Mouse (Mus musculus) hindbrain, embryonic 16.5 days (tissue): ENCODE measurements around the gene Ripor2. TPM values are rescaled to one million over a fixed set of nuclear protein-coding genes. Genes with fewer than 3 reads are reported as not detected.

Experiments
- ATAC-seq: fragments of 200-750 bp; cut with Nextera tagmentation; 2 replicates; pipeline ENCODE4 v1.8.0; 2017; ENCODE audit warnings: moderate TSS enrichment, moderate library complexity
- H3K27ac ChIP-seq: fragments of 300-500 bp; sonication (generic); 2 replicates; pipeline ENCODE4 v1.5.1; 2014; ENCODE audit warnings: low read depth, mild to moderate bottlenecking, control low read depth, low read length, moderate library complexity
- H3K27me3 ChIP-seq: fragments of 300-500 bp; sonication (generic); replicated peaks from 2 replicates; pipeline ENCODE4 v1.6.1; 2014; ENCODE audit warnings: low read length; ENCODE audit not compliant: control insufficient read depth, insufficient read depth
- H3K36me3 ChIP-seq: fragments of 300-500 bp; sonication (generic); 2 replicates; pipeline ENCODE4 v1.6.1; 2014; ENCODE audit warnings: mild to moderate bottlenecking, low read length, moderate library complexity, mixed read lengths; ENCODE audit not compliant: control insufficient read depth, insufficient read depth
- H3K4me1 ChIP-seq: fragments of 300-500 bp; sonication (generic); 2 replicates; pipeline ENCODE4 v1.6.1; 2014; ENCODE audit warnings: low read depth, low read length; ENCODE audit not compliant: control insufficient read depth, insufficient read depth
- H3K4me2 ChIP-seq: fragments of 300-500 bp; sonication (generic); 2 replicates; pipeline ENCODE4 v1.6.1; 2014; ENCODE audit warnings: mild to moderate bottlenecking, low read length, control low read depth, moderate library complexity
- H3K4me3 ChIP-seq: fragments of 300-500 bp; sonication (generic); 2 replicates; pipeline ENCODE4 v1.5.1; 2014; ENCODE audit warnings: mild to moderate bottlenecking, low read length, control low read depth, moderate library complexity
- H3K9ac ChIP-seq: fragments of 300-500 bp; sonication (generic); 2 replicates; pipeline ENCODE4 v1.6.1; 2014; ENCODE audit warnings: low read depth, mild to moderate bottlenecking, control low read depth, low read length, moderate library complexity
- H3K9me3 ChIP-seq: fragments of 300-500 bp; sonication (generic); 2 replicates; pipeline ENCODE4 v1.6.1; 2014; ENCODE audit warnings: mild to moderate bottlenecking, low read length, moderate library complexity; ENCODE audit not compliant: control insufficient read depth
- WGBS: fragments of 180-500 bp; shearing (Covaris S2); extraction: QIAGEN DNeasy Blood & Tissue Kit; methylation state at CpG from one replicate; pipeline ENCODE4 v1.1.7; 2014; 5-methylcytosine and 5-hydroxymethylcytosine counted together
- polyA plus RNA-seq: library from polyadenylated mRNA; unstranded; fragments of >200 nt; fragmentation: Nextera tagmentation; extraction: Ambion mirVana; gene quantifications from 2 replicates; pipeline ENCODE4 v1.2.1, GENCODE M21; 2015

The Ripor2 gene
- polyA plus RNA-seq, 1 experiment from 2014 or later: 19.1 TPM

DNA sequence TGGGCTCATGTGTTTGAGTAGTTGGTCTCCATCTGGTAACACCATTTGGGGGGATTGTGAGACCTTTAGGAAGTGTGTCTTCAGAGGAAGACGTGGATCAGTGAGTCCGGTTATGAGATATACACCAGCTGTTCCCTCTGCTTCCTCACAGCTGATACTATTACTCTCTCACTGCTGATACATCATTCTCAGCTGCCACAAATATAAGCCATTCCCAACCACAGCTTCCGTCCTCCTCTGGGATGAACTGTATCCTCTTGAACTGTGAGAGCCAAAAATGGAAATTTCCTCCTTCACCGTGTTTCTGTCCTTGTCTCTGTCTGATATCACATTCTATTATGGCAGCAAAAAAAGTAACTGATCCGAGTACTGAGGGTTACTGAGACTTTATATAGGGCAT lies 28.9 kb downstream of the Ripor2 start:
- no peak overlapping the region for H3K9ac ChIP-seq
- H3K4me1 ChIP-seq: no peaks in the 10 kb centered on the region; the same call in 1 of the 2 replicates
- no peak overlapping the region for H3K4me3 ChIP-seq
- 74% methylated on average over 5 of the region's 5 CpGs for WGBS
- no peak overlapping the region for H3K4me2 ChIP-seq
- no peaks in the 10 kb centered on the region for H3K27me3 ChIP-seq
- H3K27ac ChIP-seq: no peak overlapping the region
- no peak for ATAC-seq
- H3K36me3 ChIP-seq: no peaks in the 10 kb centered on the region
- H3K9me3 ChIP-seq: no peaks in the 10 kb centered on the region

- Histone ChIP-seq H3K27me3 (no peaks in the 10 kb centered on the region), H3K9me3 (no peaks in the 10 kb centered on the region), H3K36me3 (no peaks in the 10 kb centered on the region), H3K4me1 (peaks cover 5% of the 10 kb centered on the region; the same call in 1 of the 2 replicates), H3K27ac (no peak overlapping the region), H3K4me3 (no peak overlapping the region), H3K4me2 (no peak overlapping the region), H3K9ac (no peak overlapping the region)
- ATAC-seq: no peak
- 85% methylated on average over 6 of the region's 6 CpGs for WGBS
These were observed 31.0 kb downstream of the Ripor2 start for GRCm38 (mm10) chr13:24613031-24613430.

DNA sequence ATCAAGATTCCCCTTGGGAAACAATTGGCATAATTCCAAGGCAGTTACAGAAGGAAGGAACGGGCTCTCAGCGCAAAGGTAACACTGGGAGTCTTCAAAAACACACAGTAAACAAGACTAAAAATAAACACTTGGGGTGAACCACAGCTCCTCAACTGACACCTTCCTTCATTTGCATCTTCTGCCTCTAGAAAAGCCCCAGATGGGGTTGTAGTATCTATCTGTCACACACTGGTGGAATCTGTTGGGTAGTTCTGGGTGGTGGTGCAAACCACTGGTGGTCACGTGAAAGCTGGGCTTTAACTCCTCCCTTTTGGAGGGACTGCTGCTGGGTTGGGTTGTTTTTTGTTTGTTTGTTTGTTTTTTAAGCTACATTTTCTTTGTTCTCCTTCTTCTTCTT lies 31.4 kb downstream of the Ripor2 start:
- 86% methylated on average over 3 of the region's 3 CpGs for WGBS

GRCm38 (mm10) chr13:24613927-24614780 lies 32.2 kb downstream of the Ripor2 start:
- Histone ChIP-seq H3K4me1 (peaks cover 8% of the 10 kb centered on the region; the same call in 1 of the 2 replicates), H3K9ac (no peak overlapping the region), H3K9me3 (no peaks in the 10 kb centered on the region), H3K27me3 (no peaks in the 10 kb centered on the region), H3K27ac (no peak overlapping the region), H3K4me3 (no peak overlapping the region), H3K36me3 (no peaks in the 10 kb centered on the region), H3K4me2 (no peak overlapping the region)
- WGBS: 70% methylated on average over 10 of the region's 10 CpGs
- no peak for ATAC-seq

More for the DNA sequence above, 31.4 kb downstream of the Ripor2 start:
- no peak for ATAC-seq
- Histone ChIP-seq H3K4me3 (no peak overlapping the region), H3K27ac (no peak overlapping the region), H3K4me1 (peaks cover 8% of the 10 kb centered on the region; the same call in 1 of the 2 replicates), H3K9ac (no peak overlapping the region), H3K36me3 (no peaks in the 10 kb centered on the region), H3K9me3 (no peaks in the 10 kb centered on the region), H3K4me2 (no peak overlapping the region), H3K27me3 (no peaks in the 10 kb centered on the region)

DNA sequence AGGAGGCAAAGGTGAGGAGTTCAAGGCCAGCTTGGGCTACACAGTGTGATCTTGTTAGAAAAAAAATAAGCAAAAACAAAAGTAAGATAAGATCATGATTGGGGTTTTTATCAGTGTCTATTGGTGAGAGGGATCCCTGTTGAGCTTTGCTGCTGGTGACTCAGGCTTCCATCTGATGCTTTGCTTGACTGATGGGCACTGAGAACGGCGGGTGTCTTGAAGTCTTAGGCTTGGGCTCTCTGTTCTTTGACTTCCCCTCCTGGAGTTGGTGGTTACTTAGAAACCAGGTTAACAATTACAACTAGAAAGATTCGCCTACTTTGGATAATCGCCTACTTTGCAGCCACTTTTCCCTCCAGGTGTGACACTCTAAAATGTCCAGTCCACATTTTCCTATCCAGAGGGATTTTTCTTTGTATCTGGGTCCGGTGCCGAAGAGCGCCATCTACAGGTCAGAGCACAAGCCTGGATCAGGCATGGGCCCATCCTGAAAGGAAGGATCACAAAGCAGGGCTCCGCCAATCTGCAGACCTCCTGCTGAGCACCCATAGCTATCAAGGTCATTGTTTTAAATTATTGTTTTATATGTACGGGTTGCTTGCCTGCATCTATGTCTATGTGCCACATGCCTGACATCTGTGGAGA lies 34.1 kb downstream of the Ripor2 start:
- no peak for ATAC-seq
- WGBS: 56% methylated on average over 9 of the region's 9 CpGs
- Histone ChIP-seq H3K9ac (no peak overlapping the region), H3K27ac (no peak overlapping the region), H3K4me1 (peaks cover 8% of the 10 kb centered on the region; the same call in 1 of the 2 replicates), H3K4me3 (no peak overlapping the region), H3K4me2 (no peak overlapping the region), H3K9me3 (no peaks in the 10 kb centered on the region), H3K36me3 (no peaks in the 10 kb centered on the region), H3K27me3 (no peaks in the 10 kb centered on the region)

DNA sequence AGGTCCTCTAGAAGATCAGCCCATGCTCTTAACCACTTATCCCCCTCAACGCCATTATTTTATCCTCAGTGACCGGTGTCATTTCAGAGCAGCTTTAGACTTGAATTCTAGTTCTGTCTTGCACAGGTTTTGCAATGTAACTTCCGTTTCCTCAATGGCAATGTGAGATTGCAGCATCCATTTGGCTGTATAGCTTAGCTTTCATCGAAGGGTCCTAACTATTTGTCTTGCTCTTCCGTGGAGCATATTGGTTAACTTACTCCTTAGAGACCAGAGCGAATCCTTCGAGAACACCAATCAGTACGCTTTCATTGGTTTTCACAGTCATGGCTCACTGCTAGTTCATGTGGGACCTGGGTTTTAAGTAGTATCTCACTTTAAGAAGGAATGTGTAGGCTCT lies 34.7 kb downstream of the Ripor2 start:
- no peak for ATAC-seq
- WGBS: 87% methylated on average over 8 of the region's 8 CpGs

DNA sequence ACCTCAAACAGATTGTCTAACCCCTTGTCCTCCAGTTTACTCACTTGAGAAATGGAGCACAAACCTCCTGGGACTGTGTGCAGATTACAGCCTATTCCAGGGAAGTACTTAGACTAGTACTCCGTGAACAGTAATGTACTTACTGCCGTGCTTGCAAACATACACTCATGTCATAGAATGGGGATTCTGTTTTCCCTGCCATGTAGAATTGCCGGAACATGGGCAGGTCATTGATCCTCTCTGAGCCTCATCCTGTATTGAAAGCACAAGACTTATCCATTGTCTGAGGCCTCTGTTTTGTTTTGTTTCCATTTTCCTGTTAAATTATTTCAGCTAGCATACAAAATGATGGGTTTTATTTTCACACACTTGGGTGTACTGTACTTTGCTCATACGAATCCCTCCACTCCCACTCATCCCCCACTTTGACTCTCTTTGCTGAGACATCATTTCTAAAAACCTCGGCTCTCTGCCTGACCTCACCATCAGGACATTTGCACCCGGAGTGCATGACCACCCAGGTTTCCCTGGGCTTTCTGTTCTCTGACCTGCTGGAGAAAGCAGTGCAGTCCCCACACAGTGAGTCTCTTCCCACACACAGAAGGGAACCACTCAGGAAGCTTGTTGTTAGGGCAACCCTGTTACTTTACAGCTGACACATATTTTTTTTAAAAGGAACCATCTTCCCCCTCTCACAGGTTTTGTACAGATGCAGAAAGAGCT lies 35.2 kb downstream of the Ripor2 start:
- Histone ChIP-seq H3K4me2 (no peak overlapping the region), H3K27ac (no peak overlapping the region), H3K4me1 (peaks cover 8% of the 10 kb centered on the region; the same call in 1 of the 2 replicates), H3K27me3 (no peaks in the 10 kb centered on the region), H3K9ac (no peak overlapping the region), H3K4me3 (no peak overlapping the region), H3K36me3 (no peaks in the 10 kb centered on the region), H3K9me3 (no peaks in the 10 kb centered on the region)
- WGBS: 49% methylated on average over 6 of the region's 6 CpGs
- 0 out of 2 replicates have a peak, but pooled peaks have one; percentile 32 for ATAC-seq

More for the DNA sequence above, 34.7 kb downstream of the Ripor2 start:
- no peak overlapping the region for H3K4me3 ChIP-seq
- no peaks in the 10 kb centered on the region for H3K9me3 ChIP-seq
- no peak overlapping the region for H3K27ac ChIP-seq
- no peaks in the 10 kb centered on the region for H3K36me3 ChIP-seq
- no peaks in the 10 kb centered on the region for H3K27me3 ChIP-seq
- H3K4me1 ChIP-seq: peaks cover 8% of the 10 kb centered on the region; the same call in 1 of the 2 replicates
- H3K9ac ChIP-seq: no peak overlapping the region
- H3K4me2 ChIP-seq: no peak overlapping the region

DNA sequence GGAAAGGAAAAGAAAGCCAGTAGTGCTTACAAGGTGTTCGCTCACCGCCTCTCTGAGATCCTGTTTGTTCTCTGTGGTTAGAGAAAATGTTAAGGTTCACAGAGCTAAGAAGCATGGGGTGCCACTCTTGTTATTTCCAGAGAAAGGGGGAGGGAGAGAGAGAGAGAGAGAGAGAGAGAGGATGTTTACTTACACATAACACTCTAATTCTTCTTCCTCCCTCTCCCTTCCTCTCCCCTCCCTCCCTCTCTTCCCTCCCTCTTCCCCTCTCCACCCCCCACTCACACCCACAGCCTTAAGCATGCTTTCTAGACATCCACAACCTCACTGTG lies 35.8 kb downstream of the Ripor2 start:
- Histone ChIP-seq H3K4me3 (no peak overlapping the region), H3K27ac (no peak overlapping the region), H3K4me2 (no peak overlapping the region), H3K36me3 (no peaks in the 10 kb centered on the region), H3K9me3 (no peaks in the 10 kb centered on the region), H3K4me1 (peaks cover 8% of the 10 kb centered on the region; the same call in 1 of the 2 replicates), H3K9ac (no peak overlapping the region), H3K27me3 (no peaks in the 10 kb centered on the region)
- ATAC-seq: 0 out of 2 replicates have a peak, but pooled peaks have one; percentile 19
- WGBS: 60% methylated on average over 2 of the region's 2 CpGs

DNA sequence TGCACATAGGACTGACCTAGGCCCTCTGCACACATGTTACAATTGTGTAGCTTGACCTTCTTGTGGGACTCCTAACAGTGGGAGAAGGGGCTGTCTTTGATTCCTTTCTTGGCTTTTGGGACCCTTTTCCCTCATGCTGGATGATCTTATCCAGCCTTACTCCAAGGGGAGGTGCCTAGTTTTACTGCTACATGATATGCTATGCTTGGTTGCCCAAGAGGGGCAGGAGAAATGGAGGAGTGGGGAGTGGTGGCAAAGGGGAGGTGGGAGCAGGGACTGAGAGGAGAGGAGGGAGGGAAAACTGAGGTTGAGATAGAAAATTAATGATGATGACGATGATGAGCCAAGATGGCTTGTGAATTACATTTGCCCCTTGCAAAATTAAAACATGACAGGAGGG lies 37.7 kb downstream of the Ripor2 start:
- no peaks in the 10 kb centered on the region for H3K9me3 ChIP-seq
- no peaks in the 10 kb centered on the region for H3K27me3 ChIP-seq
- no peaks in the 10 kb centered on the region for H3K36me3 ChIP-seq
- H3K4me2 ChIP-seq: no peak overlapping the region
- no peak for ATAC-seq
- H3K4me1 ChIP-seq: peaks cover 9% of the 10 kb centered on the region
- H3K27ac ChIP-seq: no peak overlapping the region
- 83% methylated on average over 1 of the region's 1 CpGs for WGBS
- no peak overlapping the region for H3K4me3 ChIP-seq
- H3K9ac ChIP-seq: no peak overlapping the region
